ENCODE assay signal across 20 mouse cellular contexts in the genomic region with DNA sequence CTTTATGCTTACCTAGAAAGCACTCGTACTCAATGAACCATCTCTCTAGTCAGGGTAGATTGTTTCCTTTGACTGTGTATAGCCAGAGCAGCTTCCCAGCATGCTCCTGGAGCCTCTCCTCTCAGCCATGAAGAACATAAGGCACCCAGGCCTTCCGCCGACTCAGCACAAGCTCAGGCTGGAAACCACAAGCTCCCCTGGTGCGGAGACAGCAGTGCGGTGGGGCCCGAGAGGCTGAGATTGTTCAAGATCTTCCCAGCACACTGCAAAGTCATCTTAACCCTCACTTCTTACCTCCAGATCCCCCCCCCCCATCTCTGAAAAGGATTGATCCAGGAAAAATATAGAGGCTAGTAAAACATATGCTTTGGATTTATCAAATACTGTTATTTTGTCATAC. TPM values are rescaled to one million over a fixed set of nuclear protein-coding genes. Genes with fewer than 3 reads are reported as not detected.
"Had no signal": no experiment of that assay in that cellular context is flagged by ENCODE, and none has a peak within 500 bp of the region (broad histone marks: within the 10 kb centered on the region; RNA-seq: fewer than 3 reads in every experiment).

No protein-coding gene starts in this region.

- H3K4me1 ChIP-seq: lung, embryonic 15.5 days; midbrain, embryonic 13.5 days; midbrain, embryonic 15.5 days; stomach, embryonic 15.5 days had no signal

- H3K27me3 ChIP-seq: liver, embryonic 13.5 days; liver, embryonic 15.5 days; lung, embryonic 15.5 days; midbrain, embryonic 13.5 days; midbrain, embryonic 15.5 days; stomach, embryonic 15.5 days had no signal

- H3K36me3 ChIP-seq: liver, embryonic 13.5 days; liver, embryonic 15.5 days; lung, embryonic 15.5 days; midbrain, embryonic 15.5 days; stomach, embryonic 15.5 days had no signal

- H3K4me2 ChIP-seq: liver, embryonic 13.5 days; liver, embryonic 15.5 days; lung, embryonic 15.5 days; midbrain, embryonic 11.5 days; midbrain, embryonic 13.5 days; midbrain, embryonic 15.5 days; stomach, embryonic 15.5 days had no signal

- H3K27ac ChIP-seq: liver, embryonic 13.5 days; liver, embryonic 15.5 days; lung, embryonic 15.5 days; macrophage; midbrain, embryonic 13.5 days; midbrain, embryonic 15.5 days; stomach, embryonic 15.5 days; stomach, postnatal 0 days had no signal

- H3K9ac ChIP-seq: liver, embryonic 13.5 days; liver, embryonic 15.5 days; liver, postnatal 0 days; lung, embryonic 15.5 days; midbrain, embryonic 13.5 days; midbrain, embryonic 15.5 days; stomach, embryonic 15.5 days had no signal

- DNase-seq: liver, embryonic 13.5 days; liver, postnatal 0 days; lung, adult 2 months; lung, postnatal 14 days; lung, postnatal 36 days; right cerebral cortex, postnatal 14 days; thymus, adult 2 months; thymus, postnatal 36 days had no signal

- H3K4me3 ChIP-seq: liver, embryonic 13.5 days; liver, embryonic 15.5 days; lung, embryonic 15.5 days; megakaryocyte, embryonic 14.5 days; midbrain, embryonic 13.5 days; midbrain, embryonic 15.5 days; stomach, embryonic 15.5 days had no signal

- H3K9me3 ChIP-seq: liver, embryonic 13.5 days; liver, embryonic 15.5 days; lung, embryonic 15.5 days; midbrain, embryonic 13.5 days; midbrain, embryonic 15.5 days; stomach, embryonic 15.5 days had no signal

- ATAC-seq: liver, postnatal 0 days; lung, postnatal 0 days; midbrain, embryonic 13.5 days; midbrain, embryonic 15.5 days had no signal

RNA-seq across cellular contexts. Expression of gene Txndc2, which starts 8.6 kb away (rescaled TPM):
- total RNA-seq: midbrain, postnatal 0 days had no signal
- polyA plus RNA-seq: liver, embryonic 13.5 days; liver, embryonic 15.5 days; liver, postnatal 0 days; lung, embryonic 15.5 days; midbrain, embryonic 13.5 days; midbrain, postnatal 0 days; spleen, adult 2 months; stomach, embryonic 15.5 days; stomach, postnatal 0 days; thymus, adult 2 months had no signal
